Mouse (Mus musculus) left cerebral cortex, adult 9 months (tissue): ENCODE results near the gene Heatr4.

Experiments
- DNase-seq, 2 experiments: peaks; one replicate each; pipeline ENCODE4 v3.0.0; 2022; ENCODE audit warnings: low spot score in 2 of 2

The Heatr4 gene

GRCm38 (mm10) chr12:83998341-83999107 is 13.9 kb upstream of the Heatr4 start:
- peak in 1 of 2 experiments; percentile 29 for DNase-seq

DNA sequence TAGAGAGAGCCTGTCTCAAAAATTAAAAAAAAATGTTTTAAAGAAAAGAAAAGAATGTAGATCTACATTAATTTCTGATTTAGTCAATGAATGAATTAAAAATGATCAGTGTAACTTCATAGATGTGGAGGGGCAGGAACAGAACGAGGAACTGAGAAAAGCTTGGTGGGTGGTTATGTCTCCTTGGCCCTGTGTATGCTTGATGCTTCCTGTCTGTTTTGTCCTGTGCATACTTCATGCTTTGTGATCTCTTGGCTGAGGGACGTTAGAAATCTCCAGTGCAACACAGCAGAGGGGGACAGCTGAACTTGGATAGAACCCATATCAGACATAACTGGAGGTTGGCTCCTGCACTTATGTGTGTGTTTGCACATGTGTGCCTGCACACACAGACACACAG is 12.6 kb upstream of the Heatr4 start:
- no peak for DNase-seq

- DNase-seq = no peak
Observed at GRCm38 (mm10) chr12:83989378-83989777, 4.7 kb upstream of the Heatr4 start.

DNA sequence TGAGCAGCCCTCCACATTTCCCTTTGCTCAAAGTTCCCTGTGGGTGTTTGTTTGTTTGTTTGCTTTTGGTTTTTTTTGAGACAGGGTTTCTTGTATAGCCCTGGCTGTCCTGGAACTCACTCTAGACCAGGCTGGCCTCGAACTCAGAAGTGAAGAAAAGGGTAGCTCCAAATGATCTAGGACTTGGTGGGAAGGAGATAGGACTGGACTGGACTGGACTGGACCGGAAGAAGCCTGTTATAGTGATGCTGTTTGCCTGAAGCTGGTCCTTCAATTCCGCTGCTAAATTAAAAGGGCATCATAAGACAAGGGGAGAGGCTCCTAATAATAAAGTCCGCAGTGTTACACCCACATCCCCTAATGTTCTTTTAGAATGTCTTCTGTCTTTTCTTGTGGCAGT is 3.8 kb upstream of the Heatr4 start:
- no peak for DNase-seq

GRCm38 (mm10) chr12:83987583-83988441 is 3.2 kb upstream of the Heatr4 start, which contains the start of gene Acot2:
Gene Acot2 (plus strand): TSS chr12:83987861.
- peak; percentile 53 to 78 for DNase-seq

GRCm38 (mm10) chr12:83987242-83987582 is 2.6 kb upstream of the Heatr4 start:
- no peak for DNase-seq

GRCm38 (mm10) chr12:83981615-83982014 is 3.0 kb downstream of the Heatr4 start:
- no peak for DNase-seq

- DNase-seq = no peak
Observed at GRCm38 (mm10) chr12:83978862-83979261, 5.8 kb downstream of the Heatr4 start.

DNA sequence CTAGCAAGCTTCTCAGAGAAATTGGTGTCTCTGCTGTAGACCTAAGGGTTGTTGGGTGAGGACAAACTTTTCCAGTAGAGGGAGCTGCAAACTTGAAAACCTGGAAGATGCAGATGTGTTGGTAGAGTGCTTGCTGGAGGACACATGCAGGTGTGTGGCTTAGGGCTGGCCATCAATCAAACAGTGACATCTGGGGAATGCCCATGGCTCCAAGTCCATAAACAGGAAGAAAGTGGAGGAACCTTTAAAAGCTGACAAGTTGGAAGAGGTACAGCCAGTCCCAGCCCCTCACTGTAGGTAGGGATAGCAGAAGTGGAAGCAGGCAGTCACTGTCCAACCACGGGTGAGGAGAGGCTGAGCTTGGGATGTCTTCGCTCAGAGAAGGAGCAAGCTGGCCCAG is 12.5 kb downstream of the Heatr4 start:
- peak in 1 of 2 experiments; percentile 67 for DNase-seq

DNA sequence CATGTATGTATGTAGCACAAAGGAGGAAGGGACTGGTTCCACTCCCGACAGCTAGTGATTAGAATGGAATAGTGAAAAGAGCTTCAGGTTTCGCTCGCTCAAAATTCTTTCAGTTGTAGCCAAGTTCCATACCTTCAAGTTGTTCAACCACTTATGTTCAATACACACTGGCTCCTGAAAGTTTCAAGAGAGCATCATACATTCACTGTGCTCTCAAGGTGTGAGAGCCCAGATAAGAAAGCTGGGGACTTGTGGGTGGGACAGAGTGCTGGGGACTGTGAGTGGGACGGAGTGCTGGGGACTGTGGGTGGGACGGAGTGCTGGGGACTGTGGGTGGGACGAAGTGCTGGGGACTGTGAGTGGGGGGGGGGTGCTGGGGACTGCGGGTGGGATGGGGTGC is 19.4 kb downstream of the Heatr4 start:
- no peak for DNase-seq

GRCm38 (mm10) chr12:83958278-83958677 is 26.4 kb downstream of the Heatr4 start:
- DNase-seq = no peak

GRCm38 (mm10) chr12:83951711-83952575 is 32.7 kb downstream of the Heatr4 start:
- DNase-seq = no peak

GRCm38 (mm10) chr12:83950840-83951701 is 33.6 kb downstream of the Heatr4 start:
- DNase-seq = peak in 1 of 2 experiments; percentile 53

GRCm38 (mm10) chr12:83950493-83950839 is 34.2 kb downstream of the Heatr4 start, which contains the start of gene Riox1:
Gene Riox1 (plus strand): TSS chr12:83950608.
- peak in 1 of 2 experiments; percentile 82 for DNase-seq

DNA sequence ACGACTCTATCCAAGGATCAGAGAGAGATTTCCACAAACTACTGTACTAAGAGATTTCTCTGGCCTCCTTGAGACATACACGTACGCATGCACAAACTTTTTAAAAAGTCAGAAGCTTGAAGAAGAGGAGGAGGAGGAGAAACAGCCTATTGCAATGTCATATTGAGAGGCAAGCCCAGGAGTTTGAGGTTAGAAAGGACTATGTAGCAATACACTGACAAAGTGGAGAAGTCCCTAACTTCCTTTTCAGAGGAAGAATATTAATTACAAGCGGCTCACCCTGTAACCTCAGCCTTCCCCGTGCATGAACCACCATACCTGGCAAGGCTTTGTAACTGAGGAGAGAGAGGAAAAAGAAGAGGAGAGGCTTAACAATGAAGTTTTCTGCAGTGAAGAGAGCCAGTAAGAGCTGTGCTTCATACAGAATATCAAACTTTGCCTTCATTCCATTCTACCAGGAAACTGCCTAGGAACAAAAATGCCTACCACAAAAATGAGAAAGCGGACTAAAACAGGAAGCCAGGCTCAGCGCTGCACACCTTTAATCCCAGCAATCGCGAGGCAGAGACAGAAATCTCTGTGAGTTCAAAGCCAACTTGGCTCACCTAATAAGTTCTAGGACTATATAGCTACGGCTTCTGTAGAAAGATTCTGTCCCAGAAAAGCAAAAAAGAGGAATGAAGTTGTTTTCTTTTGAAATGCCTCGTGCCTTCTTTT is 34.7 kb downstream of the Heatr4 start:
- no peak for DNase-seq

GRCm38 (mm10) chr12:83949043-83949442 is 35.6 kb downstream of the Heatr4 start:
- no peak for DNase-seq

- no peak for DNase-seq
Observed at GRCm38 (mm10) chr12:83947260-83947811, 37.3 kb downstream of the Heatr4 start.

DNA sequence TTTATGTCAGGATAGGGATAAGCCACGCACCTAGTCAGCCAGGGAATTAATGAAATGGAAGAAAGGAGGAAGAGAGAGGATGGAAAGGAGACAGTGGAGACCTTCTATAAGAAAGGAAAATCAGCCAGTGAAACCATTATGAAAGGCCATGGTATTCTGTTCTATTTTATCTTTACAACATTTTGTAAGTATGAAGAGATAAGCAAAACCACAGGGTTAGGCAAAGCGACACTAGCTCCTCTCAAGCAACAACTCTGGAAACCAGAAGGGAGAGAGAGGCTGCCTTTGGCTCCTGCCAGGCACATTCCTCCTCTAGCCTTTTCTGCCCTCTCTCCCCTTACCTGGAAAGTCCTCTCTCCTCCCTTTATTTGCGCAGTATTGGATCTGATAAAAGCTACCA is 42.7 kb downstream of the Heatr4 start:
- no peak for DNase-seq

GRCm38 (mm10) chr12:83940031-83940430 is 44.6 kb downstream of the Heatr4 start:
- DNase-seq = no peak

GRCm38 (mm10) chr12:83939332-83939731 is 45.3 kb downstream of the Heatr4 start:
- no peak for DNase-seq
